Mouse (Mus musculus): ENCODE measurements around the gene Usmg5. TPM values are rescaled to one million over a fixed set of nuclear protein-coding genes. Genes with fewer than 3 reads are reported as not detected.

Usmg5 gene
- total and polyA plus RNA-seq, 2 experiments from 2014 or later = 1,537 to 5,899 TPM

DNA sequence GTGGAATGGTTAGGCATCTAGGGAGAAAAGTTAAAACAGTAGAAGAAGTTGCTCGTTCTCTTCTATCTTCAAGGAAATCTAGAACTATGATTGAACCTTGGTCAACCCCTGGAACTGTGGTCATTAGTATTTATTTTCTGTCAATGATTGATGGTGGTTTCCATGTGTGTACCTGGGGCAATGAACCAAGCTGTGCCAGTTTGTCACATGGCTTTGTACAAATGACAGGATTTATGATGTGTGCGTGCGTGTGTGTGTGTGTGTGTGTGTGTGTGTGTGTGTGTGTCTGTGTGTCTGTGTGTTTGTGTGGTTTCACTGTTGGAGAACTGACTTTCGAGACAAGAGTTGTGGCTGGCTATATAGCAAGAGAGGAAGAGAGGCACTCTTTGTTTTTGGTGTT lies 37.0 kb downstream of the Usmg5 start:
- Histone ChIP-seq H3K9me3 (replicated peaks; ENCODE audit: control insufficient read depth, low read length) (no peaks in the 10 kb centered on the region), H3K4me3 (ENCODE audit: low read depth, low read length) (no peak overlapping the region), H3K9ac (replicated peaks; ENCODE audit: low read depth, low read length) (no peak overlapping the region), H3K27me3 (ENCODE audit: control insufficient read depth, insufficient read depth, low read length) (no peaks in the 10 kb centered on the region), H3K36me3 (replicated peaks; ENCODE audit: control insufficient read depth, insufficient read depth, low read length) (no peaks in the 10 kb centered on the region), H3K4me2 (ENCODE audit: low read depth, low read length) (no peak overlapping the region), H3K4me1 (ENCODE audit: control insufficient read depth, insufficient read depth) (peaks cover 6% of the 10 kb centered on the region; the same call in 1 of the 2 replicates), H3K27ac (ENCODE audit: low read depth) (no peak overlapping the region)
- 85% methylated on average over 4 of the region's 4 CpGs for WGBS
- TF ChIP-seq CTCF (IDR thresholded peaks at IDR 0.05; ENCODE audit: low read depth) (no peak), EP300 (IDR thresholded peaks at IDR 0.05; ENCODE audit: low read depth) (no peak)
- ATAC-seq (ENCODE audit: insufficient read depth, low read depth) = no peak
- no peak for DNase-seq (ENCODE audit: low spot score)

- no peak overlapping the region for H3K27ac ChIP-seq (ENCODE audit: low read depth)
- 0 out of 2 replicates have a peak, but pooled peaks cover 4% of the 10 kb centered on the region for H3K36me3 ChIP-seq (replicated peaks; ENCODE audit: control insufficient read depth, insufficient read depth, low read length)
- peaks cover 6% of the 10 kb centered on the region; the same call in 1 of the 2 replicates for H3K4me1 ChIP-seq (ENCODE audit: control insufficient read depth, insufficient read depth)
- no peaks in the 10 kb centered on the region for H3K9me3 ChIP-seq (replicated peaks; ENCODE audit: control insufficient read depth, low read length)
- TF ChIP-seq CTCF (IDR thresholded peaks at IDR 0.05; ENCODE audit: low read depth) (no peak), EP300 (IDR thresholded peaks at IDR 0.05; ENCODE audit: low read depth) (no peak)
- H3K4me3 ChIP-seq (ENCODE audit: low read depth, low read length) = no peak overlapping the region
- no peaks in the 10 kb centered on the region for H3K27me3 ChIP-seq (ENCODE audit: control insufficient read depth, insufficient read depth, low read length)
- no peak overlapping the region for H3K9ac ChIP-seq (replicated peaks; ENCODE audit: low read depth, low read length)
- ATAC-seq (ENCODE audit: insufficient read depth, low read depth) (no peak), DNase-seq (ENCODE audit: low spot score) (no peak)
- H3K4me2 ChIP-seq (ENCODE audit: low read depth, low read length) = no peak overlapping the region
- WGBS = 74% methylated on average over 4 of the region's 4 CpGs
These were observed 37.5 kb downstream of the Usmg5 start for GRCm38 (mm10) chr19:47052927-47053326.

GRCm38 (mm10) chr19:47050271-47051032 lies 40.0 kb downstream of the Usmg5 start, which contains the start of gene Pcgf6:
Gene Pcgf6, minus strand, starts transcription at chr19:47050906.
- peak within 1 kb of the TSS; percentile 85 for H3K4me3 ChIP-seq (ENCODE audit: low read depth, low read length)
- H3K27ac ChIP-seq (ENCODE audit: low read depth) = peak within 1 kb of the TSS; percentile 81
- peak; percentile 85 for ATAC-seq (ENCODE audit: insufficient read depth, low read depth)
- H3K27me3 ChIP-seq (ENCODE audit: control insufficient read depth, insufficient read depth, low read length) = no peaks in the 10 kb centered on the region
- H3K4me1 ChIP-seq (ENCODE audit: control insufficient read depth, insufficient read depth) = peaks cover 6% of the 10 kb centered on the region; the same call in 1 of the 2 replicates
- H3K4me2 ChIP-seq (ENCODE audit: low read depth, low read length) = peak within 1 kb of the TSS; percentile 99
- no peaks in the 10 kb centered on the region for H3K9me3 ChIP-seq (replicated peaks; ENCODE audit: control insufficient read depth, low read length)
- peaks cover 17% of the 10 kb centered on the region; the same call in 1 of the 2 replicates for H3K36me3 ChIP-seq (replicated peaks; ENCODE audit: control insufficient read depth, insufficient read depth, low read length)
- WGBS = 0% methylated on average over 74 of the region's 75 CpGs
- peak; percentile 55 for DNase-seq (ENCODE audit: low spot score)
- TF ChIP-seq CTCF (IDR thresholded peaks at IDR 0.05; ENCODE audit: low read depth) = no peak
- TF ChIP-seq EP300 (IDR thresholded peaks at IDR 0.05; ENCODE audit: low read depth) = no peak
- peak within 1 kb of the TSS; percentile 75 for H3K9ac ChIP-seq (replicated peaks; ENCODE audit: low read depth, low read length)

DNA sequence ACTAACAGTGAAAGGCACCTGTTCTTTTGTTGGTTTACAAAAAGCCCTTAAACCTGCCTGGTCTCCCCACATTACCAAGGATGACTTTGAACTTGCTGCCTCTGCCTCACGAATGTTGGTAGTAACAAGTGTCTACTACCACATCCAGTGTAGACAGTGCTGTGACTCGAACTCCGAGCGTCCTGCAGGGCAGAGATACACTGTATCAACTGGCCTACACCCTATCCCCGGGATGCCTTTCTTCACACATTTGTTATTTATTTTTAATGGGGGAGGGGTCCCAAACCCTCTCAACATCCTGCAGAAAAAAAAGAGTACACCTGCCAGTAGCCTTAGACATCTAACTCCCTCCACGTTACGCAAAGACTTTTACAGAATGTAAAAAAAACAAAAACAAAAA lies 40.6 kb downstream of the Usmg5 start:
- H3K36me3 ChIP-seq (replicated peaks; ENCODE audit: control insufficient read depth, insufficient read depth, low read length) = peaks cover 18% of the 10 kb centered on the region; the same call in 1 of the 2 replicates
- peak overlapping the region; percentile 99 for H3K4me2 ChIP-seq (ENCODE audit: low read depth, low read length)
- DNase-seq (ENCODE audit: low spot score) (no peak), ATAC-seq (ENCODE audit: insufficient read depth, low read depth) (no peak)
- no peak for TF ChIP-seq CTCF (IDR thresholded peaks at IDR 0.05; ENCODE audit: low read depth)
- no peak for TF ChIP-seq EP300 (IDR thresholded peaks at IDR 0.05; ENCODE audit: low read depth)
- peak overlapping the region; percentile 85 for H3K4me3 ChIP-seq (ENCODE audit: low read depth, low read length)
- peak overlapping the region; percentile 75; the same call in 1 of the 2 replicates for H3K9ac ChIP-seq (replicated peaks; ENCODE audit: low read depth, low read length)
- peaks cover 6% of the 10 kb centered on the region; the same call in 1 of the 2 replicates for H3K4me1 ChIP-seq (ENCODE audit: control insufficient read depth, insufficient read depth)
- WGBS = 5% methylated on average over 7 of the region's 7 CpGs
- H3K9me3 ChIP-seq (replicated peaks; ENCODE audit: control insufficient read depth, low read length) = no peaks in the 10 kb centered on the region
- no peaks in the 10 kb centered on the region for H3K27me3 ChIP-seq (ENCODE audit: control insufficient read depth, insufficient read depth, low read length)
- no peak overlapping the region for H3K27ac ChIP-seq (ENCODE audit: low read depth)

DNA sequence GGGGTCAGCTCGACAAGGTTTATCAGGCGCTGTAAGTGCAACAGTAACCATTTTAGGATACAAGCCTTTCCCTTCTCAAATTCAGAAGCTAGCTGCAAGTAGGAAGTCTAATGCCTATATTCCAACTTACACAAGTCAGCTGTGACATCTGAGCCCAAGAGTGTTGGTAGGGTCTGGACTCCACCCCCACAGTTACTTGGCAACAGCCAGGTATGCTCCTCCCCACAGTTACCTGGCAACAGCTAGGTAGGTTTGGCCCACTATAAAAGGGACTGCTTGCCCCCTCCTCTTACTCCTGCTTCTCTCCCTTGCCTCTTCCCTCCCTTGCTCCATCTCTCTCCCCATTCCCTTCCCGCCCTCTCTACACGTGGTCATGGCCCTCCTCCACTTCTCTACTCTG lies 41.4 kb downstream of the Usmg5 start:
- Histone ChIP-seq H3K9ac (replicated peaks; ENCODE audit: low read depth, low read length) (no peak overlapping the region), H3K9me3 (replicated peaks; ENCODE audit: control insufficient read depth, low read length) (no peaks in the 10 kb centered on the region), H3K27ac (ENCODE audit: low read depth) (no peak overlapping the region), H3K27me3 (ENCODE audit: control insufficient read depth, insufficient read depth, low read length) (no peaks in the 10 kb centered on the region), H3K4me1 (ENCODE audit: control insufficient read depth, insufficient read depth) (peaks cover 6% of the 10 kb centered on the region; the same call in 1 of the 2 replicates), H3K4me3 (ENCODE audit: low read depth, low read length) (no peak overlapping the region), H3K36me3 (replicated peaks; ENCODE audit: control insufficient read depth, insufficient read depth, low read length) (peaks cover 18% of the 10 kb centered on the region; the same call in 1 of the 2 replicates), H3K4me2 (ENCODE audit: low read depth, low read length) (no peak overlapping the region)
- ATAC-seq (ENCODE audit: insufficient read depth, low read depth) (no peak), DNase-seq (ENCODE audit: low spot score) (no peak)
- WGBS = 70% methylated on average over 4 of the region's 4 CpGs
- TF ChIP-seq CTCF (IDR thresholded peaks at IDR 0.05; ENCODE audit: low read depth) = no peak
- no peak for TF ChIP-seq EP300 (IDR thresholded peaks at IDR 0.05; ENCODE audit: low read depth)
